Mouse (Mus musculus) hindbrain, embryonic 12.5 days (tissue): ENCODE measurements at regions not wholly inside any gene's neighbourhood (a gene's known extent, or its start where the extent isn't known, plus 50 kb on each side); places are given as distances from the start of the nearest gene placed in this dataset. TPM values are rescaled to one million over a fixed set of nuclear protein-coding genes. Genes with fewer than 3 reads are reported as not detected.

ENCODE experiments used
- ATAC-seq: fragments of 200-750 bp; cut with Nextera tagmentation; 2 replicates; pipeline ENCODE4 v1.8.0; 2017; ENCODE audit warnings: moderate TSS enrichment; ENCODE audit not compliant: low FRiP score
- H3K27ac ChIP-seq: fragments of 300-500 bp; sonication (generic); 2 replicates; pipeline ENCODE4 v1.5.1; 2016; ENCODE audit warnings: mild to moderate bottlenecking
- H3K27me3 ChIP-seq: fragments of 300-500 bp; sonication (generic); 2 replicates; pipeline ENCODE4 v1.6.1; 2016; ENCODE audit warnings: mild to moderate bottlenecking
- H3K36me3 ChIP-seq: fragments of 300-500 bp; sonication (generic); 2 replicates; pipeline ENCODE4 v1.6.1; 2016; ENCODE audit warnings: mild to moderate bottlenecking
- H3K4me1 ChIP-seq: fragments of 300-500 bp; sonication (generic); 2 replicates; pipeline ENCODE4 v1.6.1; 2016
- H3K4me2 ChIP-seq: fragments of 300-500 bp; sonication (generic); replicated peaks from 2 replicates; pipeline ENCODE4 v1.6.1; 2016; ENCODE audit warnings: mild to moderate bottlenecking
- H3K4me3 ChIP-seq: fragments of 300-500 bp; sonication (generic); 2 replicates; pipeline ENCODE4 v1.5.1; 2016; ENCODE audit warnings: mild to moderate bottlenecking
- H3K9ac ChIP-seq: fragments of 300-500 bp; sonication (generic); 2 replicates; pipeline ENCODE4 v1.6.1; 2016; ENCODE audit warnings: mild to moderate bottlenecking, moderate library complexity
- H3K9me3 ChIP-seq: fragments of 300-500 bp; sonication (generic); replicated peaks from 2 replicates; pipeline ENCODE4 v1.6.1; 2016; ENCODE audit warnings: mild to moderate bottlenecking
- WGBS: fragments of 180-500 bp; shearing (Covaris S2); methylation state at CpG from one replicate; pipeline ENCODE4 v1.1.7; 2016; 5-methylcytosine and 5-hydroxymethylcytosine counted together
- microRNA-seq: library from miRNA; unstranded; fragments of <30 nt; microRNA quantifications from one replicate; pipeline ENCODE4, GENCODE M21; 2017

GRCm38 (mm10) chr8:5800594-5800993 lies 695.4 kb upstream of the Slc10a2 start:
- H3K4me3 ChIP-seq: no peak overlapping the region
- 0 out of 2 replicates have a peak, but pooled peaks have one; percentile 46 for ATAC-seq
- no peak overlapping the region for H3K4me2 ChIP-seq
- H3K9ac ChIP-seq: no peak overlapping the region
- no peaks in the 10 kb centered on the region for H3K36me3 ChIP-seq
- no peaks in the 10 kb centered on the region for H3K9me3 ChIP-seq
- H3K27me3 ChIP-seq: no peaks in the 10 kb centered on the region
- H3K4me1 ChIP-seq: no peaks in the 10 kb centered on the region
- H3K27ac ChIP-seq: no peak overlapping the region
- 75% methylated on average over 3 of the region's 3 CpGs for WGBS

GRCm38 (mm10) chr8:5756366-5756765 lies 651.2 kb upstream of the Slc10a2 start:
- Histone ChIP-seq H3K9ac (no peak overlapping the region), H3K36me3 (no peaks in the 10 kb centered on the region), H3K27me3 (no peaks in the 10 kb centered on the region), H3K4me1 (no peaks in the 10 kb centered on the region), H3K4me3 (no peak overlapping the region), H3K9me3 (no peaks in the 10 kb centered on the region), H3K4me2 (no peak overlapping the region), H3K27ac (no peak overlapping the region)
- no peak for ATAC-seq
- 90% methylated on average over 1 of the region's 1 CpGs for WGBS

- Histone ChIP-seq H3K36me3 (no peaks in the 10 kb centered on the region), H3K27me3 (no peaks in the 10 kb centered on the region), H3K4me2 (no peak overlapping the region), H3K9me3 (no peaks in the 10 kb centered on the region), H3K9ac (no peak overlapping the region), H3K4me1 (no peaks in the 10 kb centered on the region), H3K4me3 (no peak overlapping the region), H3K27ac (no peak overlapping the region)
- 72% methylated on average over 2 of the region's 2 CpGs for WGBS
- peak; percentile 40; the same call in 1 of the 2 replicates for ATAC-seq
Observed at GRCm38 (mm10) chr8:5739503-5739902, 634.4 kb upstream of the Slc10a2 start.

GRCm38 (mm10) chr8:5727416-5727815 lies 622.3 kb upstream of the Slc10a2 start:
- no peak for ATAC-seq
- Histone ChIP-seq H3K27me3 (no peaks in the 10 kb centered on the region), H3K4me1 (no peaks in the 10 kb centered on the region), H3K4me2 (no peak overlapping the region), H3K9me3 (no peaks in the 10 kb centered on the region), H3K36me3 (no peaks in the 10 kb centered on the region), H3K9ac (no peak overlapping the region), H3K4me3 (no peak overlapping the region), H3K27ac (no peak overlapping the region)
- WGBS: 88% methylated on average over 2 of the region's 2 CpGs

GRCm38 (mm10) chr8:5687999-5688398 lies 582.8 kb upstream of the Slc10a2 start:
- Histone ChIP-seq H3K9me3 (no peaks in the 10 kb centered on the region), H3K4me2 (no peak overlapping the region), H3K4me1 (no peaks in the 10 kb centered on the region), H3K36me3 (no peaks in the 10 kb centered on the region), H3K4me3 (no peak overlapping the region), H3K27me3 (no peaks in the 10 kb centered on the region), H3K27ac (no peak overlapping the region), H3K9ac (no peak overlapping the region)
- ATAC-seq: 0 out of 2 replicates have a peak, but pooled peaks have one; percentile 68

- no peak overlapping the region for H3K27ac ChIP-seq
- H3K4me2 ChIP-seq: no peak overlapping the region
- no peaks in the 10 kb centered on the region for H3K4me1 ChIP-seq
- H3K27me3 ChIP-seq: no peaks in the 10 kb centered on the region
- no peaks in the 10 kb centered on the region for H3K9me3 ChIP-seq
- ATAC-seq: no peak
- 82% methylated on average over 4 of the region's 5 CpGs for WGBS
- no peak overlapping the region for H3K4me3 ChIP-seq
- H3K36me3 ChIP-seq: no peaks in the 10 kb centered on the region
- H3K9ac ChIP-seq: no peak overlapping the region
Observed at GRCm38 (mm10) chr8:5674971-5675370, 569.8 kb upstream of the Slc10a2 start.

Small RNA genes in the stretch of these regions (microRNA-seq; reads per million reads assigned to microRNA genes)
- not detected for gene Gm22565
